Mouse (Mus musculus) macrophage (primary cell): Measurements from ENCODE around the gene Paf1. TPM values are rescaled to one million over a fixed set of nuclear protein-coding genes. Genes with fewer than 3 reads are reported as not detected.
"Not testable (repeated sequence)": the region's sequence is repeated elsewhere in the genome, so short reads cannot be mapped to it uniquely, and the experiment has no call there.

Source experiments
- H3K27ac ChIP-seq: fragments of 350-480 bp; formaldehyde crosslinking; 2 replicates; pipeline ENCODE4 v1.9.0; 2021
- H3K36me3 ChIP-seq: fragments of 350-480 bp; formaldehyde crosslinking; 2 replicates; pipeline ENCODE4 v1.9.0; 2021; ENCODE audit errors: inconsistent target
- H3K4me3 ChIP-seq: fragments of 350-480 bp; formaldehyde crosslinking; 2 replicates; pipeline ENCODE4 v1.9.0; 2021; ENCODE audit errors: inconsistent target
- H3K79me2 ChIP-seq: fragments of 350-480 bp; formaldehyde crosslinking; 2 replicates; pipeline ENCODE4 v1.9.0; 2021; ENCODE audit errors: inconsistent target
- WGBS: methylation state at CpG from one replicate; pipeline ENCODE4 v1.1.7; 2026; ENCODE audit warnings: inconsistent platforms; ENCODE audit not compliant: missing documents; 5-methylcytosine and 5-hydroxymethylcytosine counted together
- polyA plus RNA-seq: library from polyadenylated mRNA; stranded (reverse); fragments of 250-400 nt; gene quantifications from 3 replicates; pipeline ENCODE4 v1.2.4, GENCODE M21; 2018; ENCODE audit warnings: inconsistent platforms

Paf1 gene
- polyA plus RNA-seq, 1 experiment from 2014 or later: 257 TPM

DNA sequence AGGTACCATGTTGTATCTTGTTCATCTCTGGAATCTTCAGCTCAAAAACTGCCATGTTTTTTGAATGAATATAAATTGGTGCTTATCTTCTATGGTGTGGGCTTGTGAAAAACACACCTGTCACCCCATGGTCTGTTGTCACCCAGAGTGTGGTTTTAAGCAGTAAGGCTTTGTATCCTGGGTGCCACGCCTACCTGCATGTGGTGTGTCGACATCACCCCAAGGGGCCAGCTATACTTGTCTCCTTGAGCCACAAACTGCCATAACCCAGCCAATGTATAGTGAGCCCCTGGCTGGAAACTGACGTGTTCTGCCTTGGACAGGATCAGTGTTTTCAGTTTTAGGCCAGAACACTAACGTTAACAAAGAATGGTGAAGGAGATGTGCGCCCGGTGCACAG lies 8.6 kb upstream of the Paf1 start:
- Histone ChIP-seq H3K27ac (peak overlapping the region; percentile 100), H3K36me3 (peaks cover 18% of the 10 kb centered on the region; the same call in 1 of the 2 replicates), H3K4me3 (no peak overlapping the region), H3K79me2 (peaks cover 36% of the 10 kb centered on the region; the same call in 1 of the 2 replicates)
- WGBS: 50% methylated on average over 6 of the region's 6 CpGs

- WGBS: 83% methylated on average over 9 of the region's 9 CpGs
- H3K27ac ChIP-seq: peak overlapping the region; percentile 100
- peaks cover 24% of the 10 kb centered on the region; the same call in 1 of the 2 replicates for H3K36me3 ChIP-seq
- no peak overlapping the region for H3K4me3 ChIP-seq
- peaks cover 36% of the 10 kb centered on the region; the same call in 1 of the 2 replicates for H3K79me2 ChIP-seq
Observed at GRCm38 (mm10) chr7:28385196-28385595, 7.6 kb upstream of the Paf1 start.

DNA sequence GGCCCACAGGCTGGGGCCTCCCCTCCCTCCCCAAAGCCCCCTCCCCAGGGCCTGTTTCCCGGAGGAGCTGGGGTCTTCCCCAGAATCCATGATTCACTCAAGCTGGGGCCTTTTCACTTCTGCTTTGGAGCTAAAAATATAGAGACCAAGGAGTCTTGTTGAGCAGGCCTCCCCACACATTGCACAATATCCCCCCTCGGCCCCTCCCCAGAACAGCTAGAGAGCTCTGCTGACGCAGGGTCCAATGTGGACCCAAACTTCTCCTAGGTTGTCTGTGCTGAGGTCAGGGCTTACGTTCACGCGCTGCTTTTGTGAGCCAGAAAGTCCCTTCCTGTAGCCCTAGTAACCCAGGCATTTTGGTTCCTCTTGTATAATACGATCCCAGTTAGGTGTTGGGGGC lies 6.7 kb upstream of the Paf1 start:
- WGBS: 1% methylated on average over 7 of the region's 7 CpGs
- H3K79me2 ChIP-seq: peaks cover 39% of the 10 kb centered on the region
- no peak overlapping the region for H3K4me3 ChIP-seq
- peaks cover 26% of the 10 kb centered on the region; the same call in 1 of the 2 replicates for H3K36me3 ChIP-seq
- peak overlapping the region; percentile 100 for H3K27ac ChIP-seq

DNA sequence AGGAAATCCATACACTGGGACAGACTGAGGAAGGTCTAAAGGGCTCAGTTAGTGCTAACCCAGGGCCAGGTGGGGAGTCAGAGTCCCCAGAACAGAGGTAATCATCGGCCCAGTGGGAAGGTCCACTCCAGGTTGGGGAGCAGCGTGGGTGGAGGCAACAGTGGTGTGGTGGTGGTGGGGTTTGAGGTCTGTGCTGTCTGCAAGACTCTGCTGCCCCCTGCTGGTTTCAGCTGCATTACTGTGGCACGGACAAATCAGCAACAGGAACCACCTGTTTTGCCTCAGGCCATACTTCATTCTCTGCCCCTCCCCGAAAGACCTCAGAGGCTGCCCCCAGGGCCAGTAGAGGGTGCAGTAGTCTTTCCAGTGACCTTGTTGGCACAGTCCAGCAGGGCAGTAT lies 6.3 kb upstream of the Paf1 start:
- Histone ChIP-seq H3K4me3 (no peak overlapping the region), H3K36me3 (peaks cover 26% of the 10 kb centered on the region; the same call in 1 of the 2 replicates), H3K27ac (peak overlapping the region; percentile 100), H3K79me2 (peaks cover 44% of the 10 kb centered on the region)
- 0% methylated on average over 3 of the region's 4 CpGs for WGBS

- Histone ChIP-seq H3K79me2 (peaks cover 48% of the 10 kb centered on the region), H3K36me3 (peaks cover 26% of the 10 kb centered on the region; the same call in 1 of the 2 replicates)
- H3K27ac ChIP-seq, H3K4me3 ChIP-seq: not testable (repeated sequence)
- WGBS: 86% methylated on average over 6 of the region's 6 CpGs
Observed at GRCm38 (mm10) chr7:28386877-28387276, 5.9 kb upstream of the Paf1 start.

- not testable (repeated sequence) for H3K4me3 ChIP-seq, H3K27ac ChIP-seq
- peaks cover 53% of the 10 kb centered on the region for H3K79me2 ChIP-seq
- peaks cover 26% of the 10 kb centered on the region; the same call in 1 of the 2 replicates for H3K36me3 ChIP-seq
- WGBS: 79% methylated on average over 7 of the region's 7 CpGs
Observed at GRCm38 (mm10) chr7:28387384-28387783, 5.4 kb upstream of the Paf1 start.

GRCm38 (mm10) chr7:28390331-28390730 lies 2.4 kb upstream of the Paf1 start:
- Histone ChIP-seq H3K27ac (no peak overlapping the region), H3K36me3 (peaks cover 30% of the 10 kb centered on the region; the same call in 1 of the 2 replicates), H3K4me3 (no peak overlapping the region), H3K79me2 (peaks cover 64% of the 10 kb centered on the region)
- WGBS: 100% methylated on average over 3 of the region's 3 CpGs

DNA sequence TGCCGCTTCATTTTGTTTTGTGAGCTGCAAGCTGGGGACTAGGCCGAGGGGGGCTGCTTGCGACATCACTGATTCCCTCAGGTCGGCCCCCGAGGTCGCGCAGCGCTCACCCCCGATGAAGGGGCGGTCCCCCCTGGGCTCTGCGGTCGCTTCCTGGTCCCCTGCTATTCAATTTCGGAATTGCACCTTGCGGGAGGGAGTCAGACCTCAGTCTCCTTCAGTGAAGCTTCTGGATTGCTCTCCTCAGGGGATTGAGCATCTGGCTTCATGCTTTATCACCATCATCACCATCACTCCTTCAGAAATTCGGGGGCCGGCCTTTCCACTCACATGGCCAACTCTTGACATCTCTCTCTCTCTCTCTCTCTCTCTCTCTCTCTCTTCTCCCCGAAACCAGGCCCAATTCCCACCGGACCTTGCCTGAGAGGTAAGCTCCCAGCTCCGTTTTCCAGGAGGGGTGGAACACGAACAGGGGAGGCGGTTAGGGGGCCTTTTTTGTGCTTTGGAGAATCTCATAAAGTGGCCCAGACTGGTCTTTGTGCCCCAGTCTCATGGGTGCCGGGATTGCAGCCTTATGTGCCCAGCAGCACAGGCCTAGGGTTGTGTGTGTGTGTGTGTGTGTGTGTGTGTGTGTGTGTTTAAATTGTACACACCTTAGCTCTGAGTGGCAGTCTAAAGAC lies 661 bp downstream of the Paf1 start:
- H3K79me2 ChIP-seq: peaks cover 57% of the 10 kb centered on the region
- peak overlapping the region; percentile 63 for H3K4me3 ChIP-seq
- WGBS: 10% methylated on average over 22 of the region's 22 CpGs
- H3K36me3 ChIP-seq: peaks cover 42% of the 10 kb centered on the region
- H3K27ac ChIP-seq: no peak overlapping the region

DNA sequence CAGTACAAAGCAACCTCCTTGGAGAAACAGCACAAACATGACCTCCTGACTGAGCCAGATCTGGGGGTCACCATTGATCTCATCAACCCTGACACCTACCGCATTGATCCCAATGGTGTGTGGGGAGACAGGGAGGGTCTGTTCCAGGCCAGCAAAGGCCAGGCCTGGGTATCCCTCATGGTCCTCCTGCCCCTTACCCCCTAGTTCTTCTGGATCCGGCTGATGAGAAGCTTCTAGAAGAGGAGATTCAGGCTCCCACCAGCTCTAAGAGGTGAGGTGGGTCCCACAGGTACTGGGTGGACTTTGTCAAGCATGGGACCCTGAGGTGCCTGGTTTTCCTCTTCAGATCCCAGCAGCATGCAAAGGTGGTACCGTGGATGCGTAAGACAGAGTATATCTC lies 2.7 kb downstream of the Paf1 start:
- Histone ChIP-seq H3K79me2 (peaks cover 41% of the 10 kb centered on the region), H3K4me3 (no peak overlapping the region), H3K36me3 (peaks cover 46% of the 10 kb centered on the region), H3K27ac (no peak overlapping the region)
- 100% methylated on average over 4 of the region's 4 CpGs for WGBS

DNA sequence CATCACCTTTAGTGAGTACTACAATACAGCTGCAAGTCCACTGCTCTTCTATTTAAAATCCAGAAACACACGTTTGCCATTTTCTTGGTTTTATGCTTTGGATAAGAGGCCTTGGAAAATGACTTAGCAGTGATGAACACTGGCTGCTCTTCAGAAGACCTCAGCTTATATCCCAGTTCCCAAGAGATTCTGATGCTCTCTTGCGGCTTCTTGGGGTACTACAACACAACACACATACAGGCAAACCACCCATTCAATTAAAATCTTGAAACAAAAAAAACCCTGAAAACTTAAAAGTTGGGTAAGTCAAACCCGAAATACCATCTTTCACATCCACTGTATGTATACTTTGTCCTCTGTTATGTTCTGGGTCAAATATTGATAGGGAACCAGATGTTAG lies 5.2 kb downstream of the Paf1 start:
- Histone ChIP-seq H3K4me3 (no peak overlapping the region), H3K79me2 (peaks cover 21% of the 10 kb centered on the region), H3K27ac (no peak overlapping the region), H3K36me3 (peaks cover 63% of the 10 kb centered on the region)
- 82% methylated on average over 3 of the region's 3 CpGs for WGBS

- Histone ChIP-seq H3K27ac (no peak overlapping the region), H3K79me2 (peaks cover 14% of the 10 kb centered on the region), H3K4me3 (no peak overlapping the region), H3K36me3 (peaks cover 71% of the 10 kb centered on the region)
- 87% methylated on average over 10 of the region's 10 CpGs for WGBS
Observed at GRCm38 (mm10) chr7:28398696-28399340, 6.1 kb downstream of the Paf1 start.

DNA sequence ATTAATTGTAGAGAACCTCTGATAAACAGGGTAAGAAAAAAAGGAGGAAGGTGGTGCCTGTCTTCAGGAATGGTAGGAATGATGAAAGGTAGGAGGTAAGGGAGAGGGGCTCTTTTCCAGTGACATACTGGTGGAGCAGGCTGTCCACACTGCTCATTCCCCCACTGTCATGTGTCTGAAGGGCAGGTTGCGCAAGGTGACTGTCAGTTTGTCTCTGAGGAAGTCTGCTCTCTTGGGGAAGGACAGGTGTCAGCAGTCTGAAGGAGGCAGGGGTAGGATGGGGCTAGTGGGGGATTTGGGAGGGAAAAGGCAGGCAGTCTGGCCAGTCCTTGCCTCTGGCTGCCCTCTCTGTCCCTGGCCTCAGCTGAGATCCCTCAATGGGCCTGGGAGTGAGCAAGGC lies 8.3 kb downstream of the Paf1 start:
- Histone ChIP-seq H3K4me3 (no peak overlapping the region), H3K79me2 (no peaks in the 10 kb centered on the region), H3K36me3 (peaks cover 83% of the 10 kb centered on the region), H3K27ac (no peak overlapping the region)
- WGBS: 67% methylated on average over 1 of the region's 1 CpGs

DNA sequence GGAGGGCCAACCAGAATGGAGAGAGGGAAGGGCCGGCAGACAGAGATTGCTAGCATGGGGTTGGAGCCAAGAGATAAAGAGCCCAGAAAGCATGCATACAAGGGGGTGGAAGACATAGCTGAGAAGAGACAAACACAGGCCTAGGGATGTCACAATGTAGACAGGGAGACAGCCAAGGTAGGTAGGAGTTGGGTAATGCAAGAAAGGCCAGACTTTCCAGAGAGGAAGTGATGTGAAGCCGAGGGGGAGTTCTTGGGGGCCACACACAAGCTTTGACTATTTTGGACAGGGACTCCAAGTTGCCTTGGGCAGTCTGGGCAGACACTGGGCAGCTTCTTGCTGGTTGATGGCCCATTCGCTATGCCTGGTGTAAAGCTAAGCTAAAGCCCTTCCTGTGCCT lies 9.2 kb downstream of the Paf1 start:
- Histone ChIP-seq H3K79me2 (no peaks in the 10 kb centered on the region), H3K36me3 (peaks cover 84% of the 10 kb centered on the region), H3K27ac (no peak overlapping the region), H3K4me3 (no peak overlapping the region)
- 80% methylated on average over 2 of the region's 3 CpGs for WGBS

- H3K27ac ChIP-seq: no peak overlapping the region
Observed at GRCm38 (mm10) chr7:28410841-28411475, 18.2 kb downstream of the Paf1 start.

DNA sequence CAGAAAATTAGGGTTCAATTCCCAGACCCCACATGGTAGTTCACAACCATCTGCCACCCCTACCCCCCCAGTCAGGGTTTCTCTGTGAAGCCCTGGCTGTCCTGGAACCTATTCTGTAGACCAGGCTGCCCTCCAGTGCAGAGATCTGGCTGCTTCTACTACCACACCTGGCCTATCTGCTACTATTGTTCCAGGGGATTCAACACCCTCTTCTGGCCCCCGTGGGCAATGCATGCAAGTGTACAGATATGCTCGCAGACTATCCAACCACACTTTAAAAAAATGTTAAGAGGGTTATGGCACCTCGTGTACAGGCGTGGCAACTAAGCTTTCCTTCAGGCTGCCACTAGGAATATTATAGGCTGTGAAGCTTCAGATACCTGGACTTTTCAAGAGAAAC lies 20.1 kb downstream of the Paf1 start:
- no peaks in the 10 kb centered on the region; the same call in 1 of the 2 replicates for H3K79me2 ChIP-seq
- no peak overlapping the region for H3K27ac ChIP-seq
- no peak overlapping the region for H3K4me3 ChIP-seq
- peaks cover 65% of the 10 kb centered on the region for H3K36me3 ChIP-seq
- 75% methylated on average over 4 of the region's 4 CpGs for WGBS

More at GRCm38 (mm10) chr7:28410841-28411475, 18.2 kb downstream of the Paf1 start:
- Histone ChIP-seq H3K36me3 (peaks cover 73% of the 10 kb centered on the region), H3K79me2 (no peaks in the 10 kb centered on the region), H3K4me3 (no peak overlapping the region)
- WGBS: 87% methylated on average over 3 of the region's 3 CpGs
